Mouse (Mus musculus): Measurements from ENCODE around the gene Apob.

GRCm38 (mm10) chr12:8063363-8064065 lies 86.1 kb downstream of the Apob start:
- TF ChIP-seq CTCF (IDR thresholded peaks at IDR 0.05; ENCODE audit: low read depth, low read length) (no peak), POLR2A (IDR thresholded peaks at IDR 0.05; ENCODE audit: extremely low read depth, insufficient read depth, low read length) (no peak)
